Mouse (Mus musculus) kidney, adult 2 months (tissue): Measurements from ENCODE around the gene Tmem235.

ENCODE experiments used
- CTCF ChIP-seq: fragments of 200-500 bp; conservative IDR thresholded peaks from 2 replicates; pipeline ENCODE4 v1.5.1; 2011; ENCODE audit warnings: low read depth, mild to moderate bottlenecking, control low read depth, low read length, moderate library complexity, mixed read lengths; ENCODE audit not compliant: insufficient read depth, insufficient read length
- POLR2A ChIP-seq: fragments of 200-500 bp; IDR thresholded peaks from one replicate; pipeline ENCODE4 v1.6.1; 2011; ENCODE audit warnings: low read depth, low read length, control low read depth

DNA sequence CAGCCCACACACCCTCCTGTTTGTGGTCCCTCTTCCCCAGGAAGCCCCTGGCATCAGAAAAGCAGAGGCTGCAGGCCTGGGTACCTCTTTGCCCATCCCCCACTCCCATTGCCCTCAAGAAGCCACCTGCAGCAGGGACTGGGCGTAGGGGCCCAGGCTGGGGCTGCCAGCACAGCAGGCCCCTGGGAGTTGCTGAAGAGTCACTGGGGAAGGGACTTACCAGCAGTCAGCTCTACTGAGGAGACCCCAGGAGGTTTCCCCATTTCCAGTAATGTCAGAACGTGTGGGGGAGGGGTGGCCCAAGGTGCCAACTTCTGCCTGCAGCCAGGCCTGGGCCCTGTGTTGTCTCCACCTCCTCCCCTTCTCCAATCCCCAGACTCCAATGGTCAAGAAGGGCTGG, 41.7 kb downstream of the Tmem235 start:
- no peak for TF ChIP-seq CTCF
- no peak for TF ChIP-seq POLR2A
